Mouse (Mus musculus): ENCODE measurements around the gene Klc1. TPM values are rescaled to one million over a fixed set of nuclear protein-coding genes. Genes with fewer than 3 reads are reported as not detected.
A peak's percentile ranks its signal among the peaks of the same experiment; 100 is the strongest.

The Klc1 gene
- polyA plus RNA-seq, 1 experiment, result 44.3 TPM

DNA sequence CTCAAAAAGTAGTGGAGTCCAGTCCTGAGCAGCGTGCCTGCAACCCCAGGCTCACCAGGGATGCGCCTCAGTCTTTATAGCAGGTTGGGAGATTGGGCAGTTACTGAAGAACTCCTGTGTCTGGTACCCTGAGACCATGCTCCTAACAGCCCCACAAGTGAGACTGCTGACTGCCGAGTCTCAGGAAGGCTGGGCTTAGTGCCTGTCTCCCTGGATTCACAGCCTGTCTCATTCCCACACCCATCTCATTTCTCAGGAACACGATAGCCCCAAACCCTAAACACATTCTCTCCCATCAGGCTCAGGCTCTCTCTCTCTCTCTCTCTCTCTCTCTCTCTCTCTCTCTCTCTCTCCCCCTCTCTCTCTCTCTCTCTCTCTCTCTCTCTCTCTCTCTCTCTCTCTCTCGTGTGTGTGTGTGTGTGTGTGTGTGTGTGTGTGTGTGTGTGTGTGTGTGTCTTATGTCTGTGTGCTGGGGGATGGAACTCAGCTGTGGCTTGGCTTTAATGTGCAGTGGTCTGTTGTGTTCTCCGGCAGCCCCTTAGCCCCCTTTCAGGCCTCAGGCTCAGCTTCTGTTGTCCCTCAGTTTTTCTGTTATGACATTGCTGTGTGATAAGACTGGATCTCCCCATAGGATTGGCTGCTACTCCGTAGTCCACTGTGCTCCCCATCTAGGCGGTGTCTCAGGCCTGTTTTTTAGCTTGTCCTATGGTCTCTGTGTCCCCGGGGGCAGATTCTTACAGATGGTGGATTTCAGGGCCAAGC is 11.3 kb downstream of the Klc1 start:
- H3K4me3 ChIP-seq (ENCODE audit: insufficient read depth, low read depth, low read length), result no peak overlapping the region
- peaks cover 24% of the 10 kb centered on the region; the same call in 1 of the 2 replicates for H3K4me1 ChIP-seq (ENCODE audit: control insufficient read depth, insufficient read depth, low read length)
- no peak for TF ChIP-seq CTCF (conservative IDR thresholded peaks at IDR 0.05; ENCODE audit: insufficient read depth, insufficient read length, low read depth, low read length)
- no peak for TF ChIP-seq POLR2A (IDR thresholded peaks at IDR 0.05; ENCODE audit: low read depth, low read length)
- DNase-seq, result no peak
- WGBS, result 67% methylated on average over 8 of the region's 9 CpGs
- H3K27me3 ChIP-seq (replicated peaks; ENCODE audit: control insufficient read depth, insufficient read depth, low read length), result no peaks in the 10 kb centered on the region
- no peak overlapping the region for H3K27ac ChIP-seq (ENCODE audit: insufficient read depth, low read depth, low read length)
- H3K36me3 ChIP-seq (ENCODE audit: control insufficient read depth, insufficient read depth, low read length), result peaks cover 3% of the 10 kb centered on the region; the same call in 1 of the 2 replicates

DNA sequence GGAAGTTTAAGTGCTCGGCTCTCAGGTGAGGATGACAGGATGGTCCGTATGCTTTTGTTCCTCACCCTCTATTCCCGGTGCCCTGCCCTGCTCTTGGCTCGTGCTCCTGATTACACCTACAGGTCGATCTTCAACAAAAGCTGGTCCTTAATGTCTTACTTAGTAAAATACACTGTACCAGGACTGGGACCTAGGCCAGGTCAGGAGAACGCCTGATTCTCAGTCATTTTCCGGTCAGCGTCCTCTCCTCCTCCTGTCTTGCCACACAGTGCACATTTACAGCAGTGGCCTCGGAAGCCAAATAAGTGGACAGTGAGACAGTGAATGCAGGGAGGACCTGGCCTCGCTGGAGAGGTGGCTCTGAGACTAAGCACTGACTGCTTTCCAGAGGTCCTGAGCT is 12.0 kb downstream of the Klc1 start:
- 0 out of 2 replicates have a peak overlapping the region, but pooled peaks have one; percentile 17 for H3K27ac ChIP-seq (ENCODE audit: insufficient read depth, low read depth, low read length)
- no peak overlapping the region for H3K4me3 ChIP-seq (ENCODE audit: insufficient read depth, low read depth, low read length)
- peaks cover 22% of the 10 kb centered on the region; the same call in 1 of the 2 replicates for H3K4me1 ChIP-seq (ENCODE audit: control insufficient read depth, insufficient read depth, low read length)
- TF ChIP-seq POLR2A (IDR thresholded peaks at IDR 0.05; ENCODE audit: low read depth, low read length), result no peak
- TF ChIP-seq CTCF (conservative IDR thresholded peaks at IDR 0.05; ENCODE audit: insufficient read depth, insufficient read length, low read depth, low read length), result no peak
- DNase-seq, result peak; percentile 75
- H3K36me3 ChIP-seq (ENCODE audit: control insufficient read depth, insufficient read depth, low read length), result peaks cover 3% of the 10 kb centered on the region; the same call in 1 of the 2 replicates
- no peaks in the 10 kb centered on the region for H3K27me3 ChIP-seq (replicated peaks; ENCODE audit: control insufficient read depth, insufficient read depth, low read length)
- whole genome bisulfite sequencing, result 57% methylated on average over 10 of the region's 10 CpGs

DNA sequence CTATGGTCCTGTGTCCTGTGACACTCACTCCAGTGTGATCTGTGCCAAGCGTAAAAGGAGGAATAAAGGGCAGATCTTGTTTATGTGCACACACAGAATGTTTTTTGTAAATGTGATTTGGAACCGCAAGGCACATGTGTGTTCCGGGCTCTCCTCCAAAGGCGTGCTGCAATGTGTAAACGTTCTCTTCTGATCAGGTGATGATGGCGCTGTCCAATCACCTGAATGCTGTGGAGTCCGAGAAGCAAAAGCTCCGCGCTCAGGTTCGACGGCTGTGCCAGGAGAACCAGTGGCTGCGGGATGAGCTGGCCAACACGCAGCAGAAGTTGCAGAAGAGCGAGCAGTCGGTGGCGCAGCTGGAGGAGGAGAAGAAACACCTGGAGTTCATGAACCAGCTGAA is 15.5 kb downstream of the Klc1 start:
- H3K4me3 ChIP-seq (ENCODE audit: insufficient read depth, low read depth, low read length), result no peak overlapping the region
- H3K27ac ChIP-seq (ENCODE audit: insufficient read depth, low read depth, low read length), result no peak overlapping the region
- DNase-seq, result no peak
- 78% methylated on average over 16 of the region's 16 CpGs for WGBS
- peaks cover 3% of the 10 kb centered on the region; the same call in 1 of the 2 replicates for H3K36me3 ChIP-seq (ENCODE audit: control insufficient read depth, insufficient read depth, low read length)
- peaks cover 8% of the 10 kb centered on the region; the same call in 1 of the 2 replicates for H3K4me1 ChIP-seq (ENCODE audit: control insufficient read depth, insufficient read depth, low read length)
- no peak for TF ChIP-seq POLR2A (IDR thresholded peaks at IDR 0.05; ENCODE audit: low read depth, low read length)
- TF ChIP-seq CTCF (conservative IDR thresholded peaks at IDR 0.05; ENCODE audit: insufficient read depth, insufficient read length, low read depth, low read length), result no peak
- H3K27me3 ChIP-seq (replicated peaks; ENCODE audit: control insufficient read depth, insufficient read depth, low read length), result no peaks in the 10 kb centered on the region

DNA sequence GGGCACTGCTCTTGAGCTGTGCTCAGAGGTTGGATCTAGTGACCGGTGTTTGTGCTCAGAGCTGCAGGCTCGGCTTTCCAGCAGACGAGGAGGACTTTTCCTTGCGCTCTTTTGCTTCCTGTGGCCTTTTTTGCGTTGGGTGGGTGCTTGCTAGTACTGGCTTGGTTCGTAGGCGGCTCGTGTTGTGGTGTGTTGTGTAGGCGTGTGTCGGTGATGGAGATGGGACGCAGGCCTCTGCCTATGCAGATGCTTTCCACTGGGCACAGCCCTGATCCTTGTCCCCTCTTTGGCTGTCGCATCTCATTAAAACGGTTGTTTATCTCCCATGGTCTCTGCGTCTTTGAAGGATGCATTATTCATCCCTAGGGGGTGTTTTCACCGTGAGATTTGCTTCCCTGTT is 16.2 kb downstream of the Klc1 start:
- Histone ChIP-seq H3K27ac (ENCODE audit: insufficient read depth, low read depth, low read length) (no peak overlapping the region), H3K4me1 (ENCODE audit: control insufficient read depth, insufficient read depth, low read length) (peaks cover 8% of the 10 kb centered on the region; the same call in 1 of the 2 replicates), H3K4me3 (ENCODE audit: insufficient read depth, low read depth, low read length) (no peak overlapping the region), H3K27me3 (replicated peaks; ENCODE audit: control insufficient read depth, insufficient read depth, low read length) (no peaks in the 10 kb centered on the region), H3K36me3 (ENCODE audit: control insufficient read depth, insufficient read depth, low read length) (peaks cover 3% of the 10 kb centered on the region; the same call in 1 of the 2 replicates)
- TF ChIP-seq CTCF (conservative IDR thresholded peaks at IDR 0.05; ENCODE audit: insufficient read depth, insufficient read length, low read depth, low read length) (no peak), POLR2A (IDR thresholded peaks at IDR 0.05; ENCODE audit: low read depth, low read length) (no peak)
- no peak for DNase-seq
- 80% methylated on average over 15 of the region's 15 CpGs for WGBS

DNA sequence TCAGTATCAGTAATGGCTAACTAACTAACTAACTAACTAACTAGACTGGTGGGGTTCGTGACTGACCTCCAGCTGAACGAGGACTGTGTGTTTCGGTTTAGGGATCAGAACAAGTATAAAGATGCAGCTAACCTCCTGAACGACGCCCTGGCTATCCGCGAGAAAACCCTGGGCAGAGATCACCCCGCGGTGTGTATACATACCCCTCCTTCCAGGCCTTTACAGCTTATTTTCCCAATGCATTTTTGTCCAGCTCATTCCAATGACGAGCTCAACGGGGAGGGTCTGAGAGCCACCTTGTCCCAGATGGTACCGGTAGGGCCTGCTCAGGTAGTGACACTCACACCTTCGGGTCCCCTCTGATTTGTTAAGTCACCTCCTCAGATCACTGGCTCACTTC is 19.3 kb downstream of the Klc1 start:
- 71% methylated on average over 13 of the region's 13 CpGs for WGBS
- DNase-seq, result no peak
- TF ChIP-seq POLR2A (IDR thresholded peaks at IDR 0.05; ENCODE audit: low read depth, low read length) (no peak), CTCF (conservative IDR thresholded peaks at IDR 0.05; ENCODE audit: insufficient read depth, insufficient read length, low read depth, low read length) (no peak)
- Histone ChIP-seq H3K27me3 (replicated peaks; ENCODE audit: control insufficient read depth, insufficient read depth, low read length) (no peaks in the 10 kb centered on the region), H3K4me1 (ENCODE audit: control insufficient read depth, insufficient read depth, low read length) (no peaks in the 10 kb centered on the region), H3K27ac (ENCODE audit: insufficient read depth, low read depth, low read length) (no peak overlapping the region), H3K36me3 (ENCODE audit: control insufficient read depth, insufficient read depth, low read length) (peaks cover 3% of the 10 kb centered on the region; the same call in 1 of the 2 replicates), H3K4me3 (ENCODE audit: insufficient read depth, low read depth, low read length) (no peak overlapping the region)

DNA sequence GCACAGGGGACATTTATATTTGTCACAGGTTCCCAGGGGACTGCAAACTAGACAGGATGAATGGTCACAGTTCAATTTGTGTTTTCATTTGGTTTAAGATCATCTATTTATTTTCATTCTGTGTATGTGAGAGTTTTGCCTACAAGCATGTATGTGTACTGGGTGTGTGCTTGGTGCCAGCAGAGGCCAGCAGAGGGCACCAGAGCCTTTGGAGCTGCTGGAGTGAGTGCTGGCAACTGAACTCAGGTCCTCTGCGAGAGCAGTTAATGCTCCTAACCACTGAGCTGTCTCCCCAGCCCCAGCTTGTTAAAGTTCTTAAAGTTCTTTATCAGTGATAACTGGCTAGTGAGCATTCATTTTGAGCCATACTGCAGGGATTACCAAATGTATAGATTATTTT is 20.9 kb downstream of the Klc1 start:
- TF ChIP-seq POLR2A (IDR thresholded peaks at IDR 0.05; ENCODE audit: low read depth, low read length) (no peak), CTCF (conservative IDR thresholded peaks at IDR 0.05; ENCODE audit: insufficient read depth, insufficient read length, low read depth, low read length) (peak; percentile 46)
- H3K27ac ChIP-seq (ENCODE audit: insufficient read depth, low read depth, low read length), result no peak overlapping the region
- no peak for DNase-seq

DNA sequence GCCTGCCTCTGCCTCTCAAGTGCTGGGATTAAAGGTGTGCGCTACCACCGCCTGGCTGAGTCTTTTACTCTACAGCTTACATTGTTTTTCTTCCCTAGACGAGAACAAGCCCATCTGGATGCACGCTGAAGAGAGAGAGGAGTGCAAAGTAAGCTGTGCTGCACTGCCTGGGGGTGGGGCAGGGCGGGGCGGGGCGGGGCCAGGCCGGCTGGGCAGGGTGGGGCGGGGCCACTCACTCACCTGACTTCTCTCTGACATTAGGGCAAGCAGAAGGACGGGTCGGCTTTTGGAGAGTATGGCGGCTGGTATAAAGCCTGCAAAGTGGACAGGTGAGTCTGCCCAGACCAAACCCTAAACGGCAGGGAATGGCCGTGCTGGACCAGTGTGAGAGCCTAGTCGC is 26.5 kb downstream of the Klc1 start:
- Histone ChIP-seq H3K27me3 (replicated peaks; ENCODE audit: control insufficient read depth, insufficient read depth, low read length) (no peaks in the 10 kb centered on the region), H3K36me3 (ENCODE audit: control insufficient read depth, insufficient read depth, low read length) (no peaks in the 10 kb centered on the region; the same call in 1 of the 2 replicates), H3K4me3 (ENCODE audit: insufficient read depth, low read depth, low read length) (no peak overlapping the region), H3K27ac (ENCODE audit: insufficient read depth, low read depth, low read length) (no peak overlapping the region), H3K4me1 (ENCODE audit: control insufficient read depth, insufficient read depth, low read length) (peaks cover 11% of the 10 kb centered on the region; the same call in 1 of the 2 replicates)
- TF ChIP-seq POLR2A (IDR thresholded peaks at IDR 0.05; ENCODE audit: low read depth, low read length), result no peak
- no peak for TF ChIP-seq CTCF (conservative IDR thresholded peaks at IDR 0.05; ENCODE audit: insufficient read depth, insufficient read length, low read depth, low read length)
- WGBS, result 67% methylated on average over 15 of the region's 15 CpGs
- DNase-seq, result no peak

More for the DNA sequence above, 20.9 kb downstream of the Klc1 start:
- whole genome bisulfite sequencing, result 91% methylated on average over 1 of the region's 1 CpGs
- no peaks in the 10 kb centered on the region for H3K4me1 ChIP-seq (ENCODE audit: control insufficient read depth, insufficient read depth, low read length)
- no peaks in the 10 kb centered on the region; the same call in 1 of the 2 replicates for H3K36me3 ChIP-seq (ENCODE audit: control insufficient read depth, insufficient read depth, low read length)
- no peak overlapping the region for H3K4me3 ChIP-seq (ENCODE audit: insufficient read depth, low read depth, low read length)
- H3K27me3 ChIP-seq (replicated peaks; ENCODE audit: control insufficient read depth, insufficient read depth, low read length), result no peaks in the 10 kb centered on the region

Data from kidney, adult 2 months (tissue).